Mouse (Mus musculus): ENCODE data around the gene Ptpa. TPM values are rescaled to one million over a fixed set of nuclear protein-coding genes. Genes with fewer than 3 reads are reported as not detected.
A peak's percentile ranks its signal among the peaks of the same experiment; 100 is the strongest.

The Ptpa gene
- total and polyA plus RNA-seq, 2 experiments from 2014 or later = 138 to 147 TPM

- ATAC-seq (ENCODE audit: low FRiP score) = no peak
- no peak overlapping the region for H3K27ac ChIP-seq (ENCODE audit: low read depth, low read length)
- 0 out of 2 replicates have a peak, but pooled peaks cover 5% of the 10 kb centered on the region for H3K4me1 ChIP-seq (ENCODE audit: insufficient read depth, low read length)
- DNase-seq (ENCODE audit: low spot score) = no peak
- H3K9me3 ChIP-seq (ENCODE audit: low read length) = no peaks in the 10 kb centered on the region
- no peak overlapping the region for H3K9ac ChIP-seq (replicated peaks; ENCODE audit: low read length, poor library complexity, severe bottlenecking)
- no peaks in the 10 kb centered on the region for H3K27me3 ChIP-seq (ENCODE audit: insufficient read depth, low read length)
- no peak overlapping the region for H3K4me3 ChIP-seq (ENCODE audit: low read depth, low read length)
- WGBS = 80% methylated on average over 4 of the region's 4 CpGs
- TF ChIP-seq CTCF (IDR thresholded peaks at IDR 0.05) = 0 out of 2 replicates have a peak, but pooled peaks have one; percentile 16
- peaks cover 52% of the 10 kb centered on the region for H3K36me3 ChIP-seq (ENCODE audit: insufficient read depth, low read length)
- H3K4me2 ChIP-seq (ENCODE audit: low read depth, low read length, poor library complexity, severe bottlenecking) = no peak overlapping the region
Observed at GRCm38 (mm10) chr2:30436809-30437208, 21.0 kb downstream of the Ptpa start.

GRCm38 (mm10) chr2:30437791-30438190 is 22.0 kb downstream of the Ptpa start:
- H3K27ac ChIP-seq (ENCODE audit: low read depth, low read length) = no peak overlapping the region
- no peak overlapping the region for H3K4me2 ChIP-seq (ENCODE audit: low read depth, low read length, poor library complexity, severe bottlenecking)
- no peaks in the 10 kb centered on the region for H3K27me3 ChIP-seq (ENCODE audit: insufficient read depth, low read length)
- H3K4me3 ChIP-seq (ENCODE audit: low read depth, low read length) = no peak overlapping the region
- H3K9ac ChIP-seq (replicated peaks; ENCODE audit: low read length, poor library complexity, severe bottlenecking) = no peak overlapping the region
- peaks cover 13% of the 10 kb centered on the region; the same call in 1 of the 2 replicates for H3K4me1 ChIP-seq (ENCODE audit: insufficient read depth, low read length)
- no peaks in the 10 kb centered on the region for H3K9me3 ChIP-seq (ENCODE audit: low read length)
- TF ChIP-seq CTCF (IDR thresholded peaks at IDR 0.05) = no peak
- ATAC-seq (ENCODE audit: low FRiP score) = no peak
- 93% methylated on average over 4 of the region's 4 CpGs for WGBS
- no peak for DNase-seq (ENCODE audit: low spot score)
- H3K36me3 ChIP-seq (ENCODE audit: insufficient read depth, low read length) = peaks cover 46% of the 10 kb centered on the region

DNA sequence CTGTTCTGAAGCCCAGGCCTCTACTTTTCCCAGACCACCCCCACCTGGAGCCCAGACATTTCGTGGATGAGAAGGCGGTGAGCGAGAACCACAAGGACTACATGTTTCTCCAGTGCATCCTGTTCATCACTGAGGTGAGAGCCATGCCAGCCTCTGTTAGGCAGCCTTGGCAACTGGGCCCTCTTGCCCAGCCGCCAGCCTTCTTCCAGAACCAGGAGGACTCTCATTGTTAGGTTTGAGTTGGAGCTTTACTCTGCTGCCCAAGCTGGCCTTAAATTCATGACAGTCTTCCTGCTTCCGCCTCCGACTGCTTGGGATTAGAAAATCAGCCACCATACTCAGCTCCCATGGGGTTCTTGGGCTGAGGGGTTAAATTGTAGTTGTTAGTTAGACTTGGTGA is 23.8 kb downstream of the Ptpa start:
- Histone ChIP-seq H3K36me3 (ENCODE audit: insufficient read depth, low read length) (peaks cover 34% of the 10 kb centered on the region), H3K4me3 (ENCODE audit: low read depth, low read length) (no peak overlapping the region), H3K4me2 (ENCODE audit: low read depth, low read length, poor library complexity, severe bottlenecking) (no peak overlapping the region), H3K9ac (replicated peaks; ENCODE audit: low read length, poor library complexity, severe bottlenecking) (no peak overlapping the region), H3K27me3 (ENCODE audit: insufficient read depth, low read length) (no peaks in the 10 kb centered on the region), H3K9me3 (ENCODE audit: low read length) (no peaks in the 10 kb centered on the region), H3K4me1 (ENCODE audit: insufficient read depth, low read length) (peaks cover 15% of the 10 kb centered on the region; the same call in 1 of the 2 replicates), H3K27ac (ENCODE audit: low read depth, low read length) (peak overlapping the region; percentile 78; the same call in 1 of the 2 replicates)
- ATAC-seq (ENCODE audit: low FRiP score) = no peak
- DNase-seq (ENCODE audit: low spot score) = no peak
- 90% methylated on average over 6 of the region's 6 CpGs for WGBS
- no peak for TF ChIP-seq CTCF (IDR thresholded peaks at IDR 0.05)

- peak overlapping the region; percentile 78 for H3K27ac ChIP-seq (ENCODE audit: low read depth, low read length)
- WGBS = 58% methylated on average over 3 of the region's 3 CpGs
- H3K27me3 ChIP-seq (ENCODE audit: insufficient read depth, low read length) = no peaks in the 10 kb centered on the region
- no peak for TF ChIP-seq CTCF (IDR thresholded peaks at IDR 0.05)
- ATAC-seq (ENCODE audit: low FRiP score) = no peak
- peaks cover 34% of the 10 kb centered on the region for H3K36me3 ChIP-seq (ENCODE audit: insufficient read depth, low read length)
- no peak overlapping the region for H3K4me2 ChIP-seq (ENCODE audit: low read depth, low read length, poor library complexity, severe bottlenecking)
- H3K9ac ChIP-seq (replicated peaks; ENCODE audit: low read length, poor library complexity, severe bottlenecking) = 0 out of 2 replicates have a peak overlapping the region, but pooled peaks have one; percentile 25
- H3K4me1 ChIP-seq (ENCODE audit: insufficient read depth, low read length) = peaks cover 15% of the 10 kb centered on the region; the same call in 1 of the 2 replicates
- no peaks in the 10 kb centered on the region for H3K9me3 ChIP-seq (ENCODE audit: low read length)
- no peak for DNase-seq (ENCODE audit: low spot score)
- no peak overlapping the region for H3K4me3 ChIP-seq (ENCODE audit: low read depth, low read length)
Observed at GRCm38 (mm10) chr2:30440211-30440700, 24.4 kb downstream of the Ptpa start.

DNA sequence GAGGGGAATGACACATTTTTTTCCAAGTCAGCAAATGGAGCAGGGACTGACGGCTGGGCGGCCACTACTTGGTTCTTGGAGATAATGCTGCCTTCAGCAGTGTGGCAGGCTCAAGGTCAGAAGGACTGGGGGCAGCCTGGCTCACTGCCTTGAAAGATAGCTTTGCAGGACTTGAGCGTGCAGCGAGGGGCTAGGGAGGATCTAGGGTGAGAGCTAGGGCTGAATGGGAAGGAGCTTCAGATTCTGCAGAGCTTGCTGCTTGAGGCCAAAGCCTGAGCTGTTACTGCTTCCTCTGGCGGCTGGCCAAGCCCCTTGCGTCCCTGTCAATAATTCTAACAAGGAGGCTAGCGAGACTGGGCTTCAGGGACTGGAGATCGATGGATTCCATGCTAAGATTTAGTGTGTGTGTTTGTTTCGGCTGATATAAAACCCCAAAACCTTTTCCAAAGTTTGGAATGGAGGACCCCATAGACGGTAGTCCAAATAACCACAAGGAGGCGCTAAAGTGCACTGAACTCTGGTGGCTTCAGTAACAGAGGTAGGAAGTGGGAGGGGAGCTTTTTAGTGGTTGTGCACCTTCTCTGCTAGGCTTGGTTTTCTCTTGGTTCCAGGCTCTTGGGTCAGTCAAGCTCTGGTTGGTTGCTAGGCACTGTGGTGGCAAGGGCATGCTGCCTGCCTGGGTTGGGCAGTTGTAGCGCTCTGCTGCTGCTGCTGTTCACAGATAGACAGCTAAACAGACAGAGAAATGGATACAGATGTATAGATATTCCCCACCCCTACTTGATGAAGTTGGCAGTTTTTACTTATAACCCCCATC is 25.1 kb downstream of the Ptpa start:
- 17% methylated on average over 12 of the region's 12 CpGs for WGBS
- peaks cover 41% of the 10 kb centered on the region for H3K36me3 ChIP-seq (ENCODE audit: insufficient read depth, low read length)
- ATAC-seq (ENCODE audit: low FRiP score) (peak; percentile 45; the same call in 1 of the 2 replicates), DNase-seq (ENCODE audit: low spot score) (peak; percentile 93)
- peak overlapping the region; percentile 25; the same call in 1 of the 2 replicates for H3K9ac ChIP-seq (replicated peaks; ENCODE audit: low read length, poor library complexity, severe bottlenecking)
- H3K4me2 ChIP-seq (ENCODE audit: low read depth, low read length, poor library complexity, severe bottlenecking) = peak overlapping the region; percentile 4; the same call in 1 of the 2 replicates
- TF ChIP-seq CTCF (IDR thresholded peaks at IDR 0.05) = peak; percentile 86
- H3K4me1 ChIP-seq (ENCODE audit: insufficient read depth, low read length) = peaks cover 15% of the 10 kb centered on the region; the same call in 1 of the 2 replicates
- H3K4me3 ChIP-seq (ENCODE audit: low read depth, low read length) = no peak overlapping the region
- H3K9me3 ChIP-seq (ENCODE audit: low read length) = no peaks in the 10 kb centered on the region
- H3K27ac ChIP-seq (ENCODE audit: low read depth, low read length) = peak overlapping the region; percentile 78
- no peaks in the 10 kb centered on the region for H3K27me3 ChIP-seq (ENCODE audit: insufficient read depth, low read length)
